Mouse (Mus musculus): ENCODE results near the gene Atxn2.
"Not testable (repeated sequence)": the region's sequence is repeated elsewhere in the genome, so short reads cannot be mapped to it uniquely, and the experiment has no call there.

Gene Atxn2

DNA sequence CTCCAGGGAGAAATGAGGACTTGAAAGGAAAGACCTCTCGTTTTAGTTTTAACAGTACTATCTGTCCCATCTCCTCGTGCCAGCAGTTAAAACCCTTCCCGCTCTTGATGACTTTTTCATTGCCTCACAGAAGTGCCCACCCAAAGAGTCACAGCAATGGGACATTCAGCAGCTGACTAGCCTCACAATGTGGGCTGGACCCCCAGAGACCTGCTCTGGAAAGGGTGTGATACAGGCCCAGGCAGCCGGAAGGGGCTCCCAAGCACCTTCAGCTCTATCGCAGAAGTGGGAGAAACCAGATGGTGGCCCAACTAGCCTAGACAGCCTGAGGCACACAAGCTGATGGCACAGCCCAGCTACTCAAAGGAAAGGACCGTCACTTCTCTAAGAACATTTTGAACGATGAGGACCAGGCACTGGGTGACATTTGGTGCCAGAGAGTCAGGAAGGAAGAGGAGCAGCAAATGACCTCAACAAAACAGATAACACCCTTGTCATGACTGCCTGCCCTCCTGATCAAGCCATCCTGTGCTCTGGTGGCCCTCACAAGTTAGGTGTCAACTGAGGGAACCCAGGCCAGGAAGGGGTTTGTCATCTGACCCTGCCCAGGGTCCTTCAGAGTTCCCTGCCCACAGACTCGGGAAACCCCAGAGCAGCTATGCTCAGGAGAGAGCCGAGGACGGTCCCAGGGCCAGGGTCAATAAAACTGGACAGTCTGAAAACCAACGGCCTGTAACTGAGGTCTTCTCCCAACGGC lies 124.0 kb downstream of the Atxn2 start:
- DNase-seq (ENCODE audit: extremely low read depth, low read depth): no peak

GRCm38 (mm10) chr5:121835949-121836691 lies 125.0 kb downstream of the Atxn2 start:
- no peak for DNase-seq (ENCODE audit: extremely low read depth, low read depth)

DNA sequence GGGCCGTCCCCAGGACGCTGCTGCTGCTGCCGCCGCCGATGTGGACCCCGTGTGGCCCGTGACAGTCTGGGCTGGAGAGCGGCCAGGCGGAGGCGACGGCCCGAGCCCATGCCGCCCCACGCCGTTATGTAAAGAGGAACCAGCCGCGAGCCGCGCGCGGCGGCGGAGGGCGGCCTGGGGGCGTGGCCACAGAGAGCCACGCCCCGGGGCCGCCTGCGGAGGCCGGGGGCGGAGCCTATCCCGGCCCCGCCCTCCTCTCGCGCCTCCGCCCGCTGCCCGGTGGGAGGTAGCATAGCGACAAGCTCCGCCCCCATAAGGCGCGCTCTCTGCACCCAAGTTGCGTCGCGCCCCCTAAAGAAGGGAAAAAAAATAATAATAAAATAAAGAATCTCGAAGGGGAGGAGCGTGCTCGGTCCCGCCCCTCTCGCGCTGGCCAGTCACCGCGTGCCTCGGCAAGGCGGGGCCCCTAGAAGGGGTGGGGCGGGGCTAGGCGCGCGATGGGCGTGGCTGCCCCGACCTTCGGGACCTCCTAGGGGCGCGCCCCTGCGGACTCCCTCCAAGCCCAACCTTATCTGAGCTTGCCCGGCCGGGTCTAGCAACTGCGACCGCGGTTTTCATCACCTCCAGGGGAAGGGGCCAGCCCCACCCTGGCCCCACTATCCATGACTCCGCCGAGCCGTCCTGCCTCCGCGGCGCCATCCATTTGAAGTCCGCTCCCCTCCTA lies 125.7 kb downstream of the Atxn2 start:
- peak; percentile 74 for DNase-seq (ENCODE audit: extremely low read depth, low read depth)

- DNase-seq (ENCODE audit: extremely low read depth, low read depth): no peak
These were observed 126.6 kb downstream of the Atxn2 start, which contains the start of gene Sh2b3 for GRCm38 (mm10) chr5:121837441-121838340. TSS of gene Sh2b3 (minus strand) at chr5:121837646.

- DNase-seq (ENCODE audit: extremely low read depth, low read depth): peak; percentile 78
These were observed 127.4 kb downstream of the Atxn2 start for GRCm38 (mm10) chr5:121838341-121839127.

DNA sequence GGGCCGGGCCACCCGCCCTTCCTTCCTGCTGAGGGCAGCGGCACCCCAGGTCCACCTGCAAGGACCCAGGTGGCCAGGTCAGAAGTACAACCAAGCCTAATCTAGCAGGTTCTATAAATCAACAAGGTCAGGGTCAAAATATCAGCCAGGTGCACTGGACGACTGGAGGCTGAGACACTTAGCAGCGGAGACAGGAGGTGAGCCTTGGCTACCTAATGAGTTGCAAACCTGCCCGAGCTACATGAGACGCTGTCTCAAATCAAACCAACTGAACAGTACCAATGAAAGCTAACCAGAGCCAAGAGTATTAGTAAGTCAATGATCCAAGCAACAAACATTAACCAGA lies 128.0 kb downstream of the Atxn2 start:
- DNase-seq (ENCODE audit: extremely low read depth, low read depth): no peak

DNA sequence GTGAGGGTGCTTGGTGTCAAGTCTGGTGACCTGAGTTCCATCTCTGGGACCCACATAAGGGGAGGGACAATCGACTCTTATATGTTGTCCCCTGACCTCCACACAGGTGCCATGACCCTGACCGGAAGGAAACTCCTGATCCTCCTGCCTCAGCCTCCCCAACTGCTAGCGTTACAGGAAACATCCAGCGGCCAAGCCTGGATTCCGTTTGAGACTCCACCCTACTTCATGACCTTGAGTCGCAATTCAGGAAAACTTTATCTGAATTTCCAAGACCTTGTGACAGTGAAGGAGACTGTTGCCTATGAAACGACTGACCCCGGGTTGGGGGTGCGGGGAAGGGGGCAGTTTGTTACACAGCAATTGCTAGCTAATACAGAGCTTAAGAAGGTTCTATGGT lies 130.4 kb downstream of the Atxn2 start:
- no peak for DNase-seq (ENCODE audit: extremely low read depth, low read depth)

- DNase-seq (ENCODE audit: extremely low read depth, low read depth): no peak
These were observed 130.8 kb downstream of the Atxn2 start for GRCm38 (mm10) chr5:121841973-121842372.

DNA sequence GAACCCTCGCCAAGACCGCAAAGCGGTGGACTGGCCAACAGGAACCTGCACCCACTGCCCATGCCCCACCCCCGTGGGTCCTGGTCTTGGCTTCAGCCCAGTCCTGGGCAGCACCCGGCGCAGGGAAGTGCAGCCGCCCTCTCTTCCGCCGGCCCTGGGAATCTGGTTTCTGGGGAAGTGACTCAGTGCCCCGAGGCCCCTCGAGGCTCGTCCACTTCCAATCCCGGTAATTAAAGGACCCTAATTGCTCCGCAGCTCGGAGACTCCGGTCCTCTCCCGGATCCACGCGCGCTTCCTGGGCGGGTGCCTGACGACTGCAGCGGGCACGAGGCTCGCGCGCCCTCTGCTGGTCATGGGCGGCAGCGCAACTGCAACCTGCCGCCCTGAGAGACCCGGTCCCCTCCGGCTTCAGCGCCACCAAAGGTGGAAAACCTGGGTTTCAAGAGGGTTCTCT lies 131.6 kb downstream of the Atxn2 start:
- DNase-seq (ENCODE audit: extremely low read depth, low read depth): no peak

GRCm38 (mm10) chr5:121843138-121843905 lies 132.2 kb downstream of the Atxn2 start:
- no peak for DNase-seq (ENCODE audit: extremely low read depth, low read depth)

GRCm38 (mm10) chr5:121845361-121845760 lies 134.2 kb downstream of the Atxn2 start:
- no peak for DNase-seq (ENCODE audit: extremely low read depth, low read depth)

GRCm38 (mm10) chr5:121846322-121846721 lies 135.2 kb downstream of the Atxn2 start:
- DNase-seq (ENCODE audit: extremely low read depth, low read depth): no peak

- not testable (repeated sequence) for DNase-seq (ENCODE audit: extremely low read depth, low read depth)
These were observed 136.1 kb downstream of the Atxn2 start for GRCm38 (mm10) chr5:121847269-121847668.

GRCm38 (mm10) chr5:121848035-121848519 lies 136.9 kb downstream of the Atxn2 start:
- no peak for DNase-seq (ENCODE audit: extremely low read depth, low read depth)

DNA sequence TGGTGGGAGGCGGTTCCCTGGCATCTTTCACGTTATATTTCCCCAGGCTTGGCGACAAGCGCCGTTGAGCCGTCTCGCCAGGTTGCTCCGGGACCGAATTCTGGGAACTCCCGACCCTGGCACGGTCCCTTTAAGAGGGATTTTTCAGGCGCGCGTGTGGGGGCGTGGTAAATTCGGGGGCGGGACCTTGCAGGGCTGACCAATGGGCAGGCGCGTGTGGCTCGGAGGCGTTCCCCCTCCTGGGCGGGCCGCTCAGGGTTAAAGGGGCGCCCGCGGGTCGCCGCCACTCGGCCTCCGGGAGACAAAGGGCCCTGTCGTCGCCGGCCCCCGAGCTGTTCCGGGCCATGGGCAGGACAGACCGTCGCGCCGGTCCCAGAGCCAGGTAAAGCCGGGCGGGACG lies 137.6 kb downstream of the Atxn2 start, which contains the start of gene Pheta1:
Pheta1 (plus strand) TSS at position 242 of the 400 bp plus-strand sequence.
- no peak for DNase-seq (ENCODE audit: extremely low read depth, low read depth)

DNA sequence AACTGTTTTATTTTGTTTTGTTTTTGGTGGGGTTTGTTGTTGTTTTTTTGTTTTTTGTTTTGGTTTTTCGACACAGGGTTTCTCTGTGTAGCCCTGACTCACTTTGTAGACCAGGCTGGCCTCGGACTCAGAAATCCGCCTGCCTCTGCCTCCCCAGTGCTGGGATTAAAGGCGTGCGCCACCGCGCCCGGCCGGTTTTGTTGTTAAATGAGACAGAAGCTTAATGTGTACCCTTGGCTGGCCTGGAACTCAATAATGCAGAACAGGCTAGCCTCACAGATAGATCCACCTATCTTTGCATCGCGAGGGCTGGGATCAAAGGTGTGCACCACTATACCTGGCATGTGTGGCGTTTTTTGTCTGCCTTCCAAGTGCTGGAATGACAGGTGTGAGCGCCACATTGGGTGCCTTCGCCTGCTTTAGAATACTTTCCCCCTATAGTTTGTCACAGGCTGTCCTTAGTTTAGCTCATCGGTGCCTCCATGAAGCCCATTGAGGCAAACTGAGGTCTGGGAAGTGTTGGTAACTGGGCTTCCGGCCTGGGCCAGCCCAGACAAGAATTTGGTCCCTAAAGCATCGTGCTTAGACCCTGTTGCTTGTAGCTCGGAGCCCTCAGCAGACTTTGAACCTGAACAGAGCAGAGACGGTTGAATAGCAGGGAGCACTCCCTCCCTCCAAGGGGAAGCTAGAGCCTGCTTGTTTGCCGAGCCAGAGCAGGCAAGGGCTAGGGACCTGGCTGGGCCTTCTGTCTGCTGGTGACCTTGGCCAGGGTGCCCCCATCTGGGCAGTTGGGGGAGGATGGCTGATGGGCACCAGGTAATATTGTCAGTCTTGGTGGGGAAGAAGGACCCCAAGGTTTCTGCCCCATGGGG lies 138.6 kb downstream of the Atxn2 start:
- no peak for DNase-seq (ENCODE audit: extremely low read depth, low read depth)

DNA sequence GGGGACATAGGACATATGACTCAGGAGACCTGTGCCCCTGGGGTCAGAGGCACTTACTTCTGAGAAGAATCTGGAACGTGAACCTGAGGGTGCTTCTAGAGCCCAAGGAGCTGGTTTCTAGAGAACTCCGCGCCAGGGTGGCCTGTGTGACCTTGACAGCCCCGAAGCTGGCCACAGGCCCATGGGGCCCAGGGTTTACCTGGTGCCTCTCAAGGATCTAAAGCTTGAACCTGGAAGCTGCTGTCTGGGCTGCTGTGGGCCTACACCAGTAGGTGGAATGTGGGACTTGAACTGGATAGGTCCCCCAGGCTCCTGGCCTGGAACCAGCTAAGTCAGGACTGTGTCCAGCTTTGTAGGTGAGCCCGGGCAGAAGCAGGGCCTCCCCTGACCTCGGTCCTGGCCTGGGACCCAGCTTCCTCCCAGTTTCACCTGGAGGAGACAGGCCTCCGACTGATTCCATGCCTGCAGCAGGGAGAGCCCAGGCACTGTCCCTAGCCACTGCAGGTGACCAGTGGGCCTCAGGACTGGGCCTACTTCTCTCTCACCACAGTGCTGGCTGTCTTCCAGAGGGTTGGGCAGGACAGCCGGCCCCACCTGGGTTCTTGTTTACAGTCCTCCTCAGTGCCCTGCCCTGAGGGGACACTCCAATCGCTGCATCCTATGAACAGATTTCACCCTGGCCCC lies 142.4 kb downstream of the Atxn2 start:
- no peak for DNase-seq (ENCODE audit: extremely low read depth, low read depth)

- no peak for DNase-seq (ENCODE audit: extremely low read depth, low read depth)
These were observed 143.6 kb downstream of the Atxn2 start for GRCm38 (mm10) chr5:121854768-121855167.

All from MEL-GATA-1-ER (cell line).